Mouse (Mus musculus) liver, embryonic 16.5 days (tissue): Measurements from ENCODE around the gene Zhx3. TPM values are rescaled to one million over a fixed set of nuclear protein-coding genes. Genes with fewer than 3 reads are reported as not detected.

Experiments used
- ATAC-seq: fragments of 200-750 bp; cut with Nextera tagmentation; 2 replicates; pipeline ENCODE4 v1.8.0; 2017; ENCODE audit warnings: low read depth, mild to moderate bottlenecking, moderate number of reproducible peaks, moderate library complexity
- H3K27ac ChIP-seq: fragments of 300-500 bp; sonication (generic); 2 replicates; pipeline ENCODE4 v1.5.1; 2014; ENCODE audit warnings: mild to moderate bottlenecking, low read length
- H3K27me3 ChIP-seq: fragments of 300-500 bp; sonication (generic); 2 replicates; pipeline ENCODE4 v1.6.1; 2014; ENCODE audit warnings: low read depth, low read length, mixed read lengths; ENCODE audit not compliant: control insufficient read depth, insufficient read depth
- H3K36me3 ChIP-seq: fragments of 300-500 bp; sonication (generic); 2 replicates; pipeline ENCODE4 v1.6.1; 2014; ENCODE audit warnings: mild to moderate bottlenecking; ENCODE audit not compliant: control insufficient read depth, insufficient read depth
- H3K4me1 ChIP-seq: fragments of 300-500 bp; sonication (generic); 2 replicates; pipeline ENCODE4 v1.6.1; 2014; ENCODE audit warnings: low read depth, low read length, mixed read lengths; ENCODE audit not compliant: control insufficient read depth
- H3K4me2 ChIP-seq: fragments of 300-500 bp; sonication (generic); 2 replicates; pipeline ENCODE4 v1.6.1; 2014; ENCODE audit warnings: low read depth, low read length, mixed read lengths
- H3K4me3 ChIP-seq: fragments of 300-500 bp; sonication (generic); 2 replicates; pipeline ENCODE4 v1.5.1; 2014; ENCODE audit warnings: low read depth, mild to moderate bottlenecking, low read length
- H3K9ac ChIP-seq: fragments of 300-500 bp; sonication (generic); 2 replicates; pipeline ENCODE4 v1.6.1; 2014; ENCODE audit warnings: low read depth, low read length
- H3K9me3 ChIP-seq: fragments of 300-500 bp; sonication (generic); replicated peaks from 2 replicates; pipeline ENCODE4 v1.6.1; 2016; ENCODE audit warnings: low read length; ENCODE audit not compliant: control insufficient read depth
- WGBS: fragments of 180-500 bp; shearing (Covaris S2); extraction: QIAGEN DNeasy Blood & Tissue Kit; methylation state at CpG from one replicate; pipeline ENCODE4 v1.1.7; 2014; ENCODE audit not compliant: insufficient replicate concordance; 5-methylcytosine and 5-hydroxymethylcytosine counted together
- polyA plus RNA-seq: library from polyadenylated mRNA; unstranded; fragments of >200 nt; fragmentation: Nextera tagmentation; extraction: Ambion mirVana; gene quantifications from 2 replicates; pipeline ENCODE4 v1.2.1, GENCODE M21; 2015

Gene Zhx3
- polyA plus RNA-seq, 1 experiment from 2014 or later, result 3.2 TPM

- Histone ChIP-seq H3K4me1 (no peaks in the 10 kb centered on the region), H3K4me3 (no peak overlapping the region), H3K4me2 (no peak overlapping the region), H3K9me3 (no peaks in the 10 kb centered on the region), H3K9ac (no peak overlapping the region), H3K36me3 (peaks cover 65% of the 10 kb centered on the region), H3K27ac (no peak overlapping the region), H3K27me3 (no peaks in the 10 kb centered on the region)
- ATAC-seq, result peak; percentile 41
- WGBS, result 35% methylated on average over 5 of the region's 5 CpGs
These were observed 172.5 kb downstream of the Zhx3 start for GRCm38 (mm10) chr2:160700271-160700670.

Other genes starting within 250 kb of the Zhx3 start
- gene Top1, start 227.1 kb downstream of the Zhx3 start, polyA plus RNA-seq, result 55.7 and 60.3 TPM in 2 replicates
- 4.4 and 5.5 TPM in 2 replicates for gene Plcg1, start 141.7 kb downstream of the Zhx3 start, polyA plus RNA-seq
- 0.52 and 0.65 TPM in 2 replicates for gene Lpin3, start 7.7 kb upstream of the Zhx3 start, polyA plus RNA-seq
- 0.20 and 0.32 TPM in 2 replicates for gene Emilin3, start 39.3 kb upstream of the Zhx3 start, polyA plus RNA-seq
- 3.6 and 4.7 TPM in 2 replicates for gene Chd6, start 236.1 kb upstream of the Zhx3 start, polyA plus RNA-seq